Mouse (Mus musculus): ENCODE data around the gene Adora1. TPM values are rescaled to one million over a fixed set of nuclear protein-coding genes. Genes with fewer than 3 reads are reported as not detected.

The Adora1 gene
- polyA plus RNA-seq, 1 experiment from 2014 or later, result 3.2 TPM

- H3K4me3 ChIP-seq, result no peak overlapping the region
- no peak overlapping the region for H3K9ac ChIP-seq
- no peak for ATAC-seq (ENCODE audit: low FRiP score, low read depth)
- H3K4me2 ChIP-seq (replicated peaks), result no peak overlapping the region
- no peaks in the 10 kb centered on the region for H3K36me3 ChIP-seq
- 51% methylated on average over 8 of the region's 8 CpGs for WGBS
- no peaks in the 10 kb centered on the region for H3K9me3 ChIP-seq
- H3K4me1 ChIP-seq, result 0 out of 2 replicates have a peak, but pooled peaks cover 4% of the 10 kb centered on the region
- no peak overlapping the region for H3K27ac ChIP-seq
- no peaks in the 10 kb centered on the region; the same call in 1 of the 2 replicates for H3K27me3 ChIP-seq
Observed at GRCm38 (mm10) chr1:134222122-134223055, 12.8 kb downstream of the Adora1 start.

- no peaks in the 10 kb centered on the region for H3K36me3 ChIP-seq
- H3K27me3 ChIP-seq, result no peaks in the 10 kb centered on the region; the same call in 1 of the 2 replicates
- no peak overlapping the region for H3K4me2 ChIP-seq (replicated peaks)
- H3K9me3 ChIP-seq, result no peaks in the 10 kb centered on the region
- ATAC-seq (ENCODE audit: low FRiP score, low read depth), result no peak
- H3K4me1 ChIP-seq, result peaks cover 11% of the 10 kb centered on the region
- H3K4me3 ChIP-seq, result no peak overlapping the region
- WGBS, result 93% methylated on average over 1 of the region's 1 CpGs
- no peak overlapping the region for H3K9ac ChIP-seq
- no peak overlapping the region for H3K27ac ChIP-seq
Observed at GRCm38 (mm10) chr1:134221172-134221571, 14.1 kb downstream of the Adora1 start.

GRCm38 (mm10) chr1:134219608-134220007 lies 15.6 kb downstream of the Adora1 start:
- H3K27me3 ChIP-seq, result no peaks in the 10 kb centered on the region; the same call in 1 of the 2 replicates
- WGBS, result 85% methylated on average over 5 of the region's 5 CpGs
- no peaks in the 10 kb centered on the region for H3K9me3 ChIP-seq
- H3K27ac ChIP-seq, result no peak overlapping the region
- no peak overlapping the region for H3K4me3 ChIP-seq
- H3K36me3 ChIP-seq, result no peaks in the 10 kb centered on the region
- ATAC-seq (ENCODE audit: low FRiP score, low read depth), result no peak
- no peak overlapping the region for H3K4me2 ChIP-seq (replicated peaks)
- peaks cover 19% of the 10 kb centered on the region for H3K4me1 ChIP-seq
- H3K9ac ChIP-seq, result no peak overlapping the region

GRCm38 (mm10) chr1:134217942-134218341 lies 17.3 kb downstream of the Adora1 start:
- WGBS, result 74% methylated on average over 3 of the region's 3 CpGs

GRCm38 (mm10) chr1:134217028-134217481 lies 18.2 kb downstream of the Adora1 start:
- Histone ChIP-seq H3K36me3 (no peaks in the 10 kb centered on the region), H3K4me1 (peaks cover 14% of the 10 kb centered on the region), H3K9me3 (no peaks in the 10 kb centered on the region), H3K27me3 (peaks cover 3% of the 10 kb centered on the region; the same call in 1 of the 2 replicates), H3K4me3 (no peak overlapping the region), H3K27ac (no peak overlapping the region), H3K9ac (no peak overlapping the region), H3K4me2 (replicated peaks) (no peak overlapping the region)
- no peak for ATAC-seq (ENCODE audit: low FRiP score, low read depth)
- 61% methylated on average over 12 of the region's 12 CpGs for WGBS

More at GRCm38 (mm10) chr1:134217942-134218341, 17.3 kb downstream of the Adora1 start:
- H3K27ac ChIP-seq, result no peak overlapping the region
- H3K27me3 ChIP-seq, result peaks cover 3% of the 10 kb centered on the region; the same call in 1 of the 2 replicates
- H3K36me3 ChIP-seq, result no peaks in the 10 kb centered on the region
- H3K9me3 ChIP-seq, result no peaks in the 10 kb centered on the region
- no peak overlapping the region for H3K4me3 ChIP-seq
- no peak overlapping the region for H3K4me2 ChIP-seq (replicated peaks)
- peaks cover 19% of the 10 kb centered on the region for H3K4me1 ChIP-seq
- no peak for ATAC-seq (ENCODE audit: low FRiP score, low read depth)
- no peak overlapping the region for H3K9ac ChIP-seq

GRCm38 (mm10) chr1:134216629-134216971 lies 18.6 kb downstream of the Adora1 start:
- no peak overlapping the region for H3K27ac ChIP-seq
- H3K4me3 ChIP-seq, result no peak overlapping the region
- peaks cover 3% of the 10 kb centered on the region; the same call in 1 of the 2 replicates for H3K27me3 ChIP-seq
- peaks cover 19% of the 10 kb centered on the region for H3K4me1 ChIP-seq
- H3K36me3 ChIP-seq, result no peaks in the 10 kb centered on the region
- WGBS, result 84% methylated on average over 2 of the region's 2 CpGs
- H3K9me3 ChIP-seq, result no peaks in the 10 kb centered on the region
- H3K9ac ChIP-seq, result no peak overlapping the region
- no peak for ATAC-seq (ENCODE audit: low FRiP score, low read depth)
- no peak overlapping the region for H3K4me2 ChIP-seq (replicated peaks)

GRCm38 (mm10) chr1:134215751-134216628 lies 19.2 kb downstream of the Adora1 start:
- no peaks in the 10 kb centered on the region for H3K36me3 ChIP-seq
- H3K4me3 ChIP-seq, result no peak overlapping the region
- peaks cover 3% of the 10 kb centered on the region; the same call in 1 of the 2 replicates for H3K27me3 ChIP-seq
- no peaks in the 10 kb centered on the region for H3K9me3 ChIP-seq
- no peak overlapping the region for H3K4me2 ChIP-seq (replicated peaks)
- WGBS, result 34% methylated on average over 11 of the region's 11 CpGs
- ATAC-seq (ENCODE audit: low FRiP score, low read depth), result no peak
- H3K4me1 ChIP-seq, result peaks cover 25% of the 10 kb centered on the region
- no peak overlapping the region for H3K9ac ChIP-seq
- H3K27ac ChIP-seq, result no peak overlapping the region

GRCm38 (mm10) chr1:134215059-134215458 lies 20.2 kb downstream of the Adora1 start:
- H3K27ac ChIP-seq, result no peak overlapping the region
- H3K4me2 ChIP-seq (replicated peaks), result no peak overlapping the region
- no peak overlapping the region for H3K4me3 ChIP-seq
- H3K9ac ChIP-seq, result no peak overlapping the region
- H3K27me3 ChIP-seq, result peaks cover 3% of the 10 kb centered on the region; the same call in 1 of the 2 replicates
- no peak for ATAC-seq (ENCODE audit: low FRiP score, low read depth)
- H3K36me3 ChIP-seq, result no peaks in the 10 kb centered on the region
- WGBS, result 56% methylated on average over 7 of the region's 7 CpGs
- H3K4me1 ChIP-seq, result peaks cover 34% of the 10 kb centered on the region
- H3K9me3 ChIP-seq, result no peaks in the 10 kb centered on the region

- H3K9ac ChIP-seq, result no peak overlapping the region
- H3K36me3 ChIP-seq, result no peaks in the 10 kb centered on the region
- H3K4me1 ChIP-seq, result peaks cover 35% of the 10 kb centered on the region
- H3K27ac ChIP-seq, result no peak overlapping the region
- H3K9me3 ChIP-seq, result no peaks in the 10 kb centered on the region
- ATAC-seq (ENCODE audit: low FRiP score, low read depth), result no peak
- H3K4me2 ChIP-seq (replicated peaks), result no peak overlapping the region
- 79% methylated on average over 7 of the region's 7 CpGs for WGBS
- no peak overlapping the region for H3K4me3 ChIP-seq
- peaks cover 3% of the 10 kb centered on the region; the same call in 1 of the 2 replicates for H3K27me3 ChIP-seq
Observed at GRCm38 (mm10) chr1:134213405-134213804, 21.8 kb downstream of the Adora1 start.

- Histone ChIP-seq H3K4me3 (no peak overlapping the region), H3K36me3 (no peaks in the 10 kb centered on the region), H3K4me2 (replicated peaks) (no peak overlapping the region), H3K27ac (no peak overlapping the region), H3K4me1 (peaks cover 35% of the 10 kb centered on the region), H3K27me3 (peaks cover 3% of the 10 kb centered on the region; the same call in 1 of the 2 replicates), H3K9ac (no peak overlapping the region), H3K9me3 (no peaks in the 10 kb centered on the region)
- ATAC-seq (ENCODE audit: low FRiP score, low read depth), result no peak
- 85% methylated on average over 5 of the region's 6 CpGs for WGBS
Observed at GRCm38 (mm10) chr1:134212351-134212750, 22.9 kb downstream of the Adora1 start.

GRCm38 (mm10) chr1:134211631-134212030 lies 23.6 kb downstream of the Adora1 start:
- Histone ChIP-seq H3K9me3 (no peaks in the 10 kb centered on the region), H3K4me1 (peaks cover 33% of the 10 kb centered on the region), H3K27ac (no peak overlapping the region; the same call in 1 of the 2 replicates), H3K4me3 (no peak overlapping the region), H3K36me3 (no peaks in the 10 kb centered on the region), H3K9ac (no peak overlapping the region), H3K4me2 (replicated peaks) (no peak overlapping the region), H3K27me3 (peaks cover 3% of the 10 kb centered on the region; the same call in 1 of the 2 replicates)
- WGBS, result 13% methylated on average over 2 of the region's 2 CpGs
- no peak for ATAC-seq (ENCODE audit: low FRiP score, low read depth)

Data from limb, embryonic 13.5 days (tissue).